Mouse (Mus musculus) hindbrain, embryonic 13.5 days (tissue): Measurements from ENCODE around the gene Cacybp. TPM values are rescaled to one million over a fixed set of nuclear protein-coding genes. Genes with fewer than 3 reads are reported as not detected.

ENCODE experiments used
- ATAC-seq: fragments of 200-750 bp; cut with Nextera tagmentation; 2 replicates; pipeline ENCODE4 v1.8.0; 2017; ENCODE audit warnings: moderate TSS enrichment; ENCODE audit not compliant: low FRiP score
- H3K27ac ChIP-seq: fragments of 300-500 bp; sonication (generic); 2 replicates; pipeline ENCODE4 v1.5.1; 2015; ENCODE audit warnings: inconsistent platforms, mild to moderate bottlenecking, moderate library complexity
- H3K27me3 ChIP-seq: fragments of 300-500 bp; sonication (generic); 2 replicates; pipeline ENCODE4 v1.6.1; 2015; ENCODE audit warnings: mild to moderate bottlenecking, inconsistent platforms
- H3K36me3 ChIP-seq: fragments of 300-500 bp; sonication (generic); 2 replicates; pipeline ENCODE4 v1.6.1; 2015; ENCODE audit warnings: mild to moderate bottlenecking, inconsistent platforms
- H3K4me1 ChIP-seq: fragments of 300-500 bp; sonication (generic); replicated peaks from 2 replicates; pipeline ENCODE4 v1.6.1; 2015; ENCODE audit warnings: inconsistent platforms
- H3K4me2 ChIP-seq: fragments of 300-500 bp; sonication (generic); 2 replicates; pipeline ENCODE4 v1.6.1; 2015; ENCODE audit warnings: inconsistent platforms, mild to moderate bottlenecking, moderate library complexity
- H3K4me3 ChIP-seq: fragments of 300-500 bp; sonication (generic); 2 replicates; pipeline ENCODE4 v1.5.1; 2015; ENCODE audit warnings: mild to moderate bottlenecking, inconsistent platforms
- H3K9ac ChIP-seq: fragments of 300-500 bp; sonication (generic); 2 replicates; pipeline ENCODE4 v1.6.1; 2015; ENCODE audit warnings: mild to moderate bottlenecking, inconsistent platforms
- H3K9me3 ChIP-seq: fragments of 300-500 bp; sonication (generic); 2 replicates; pipeline ENCODE4 v1.6.1; 2016; ENCODE audit warnings: inconsistent platforms
- WGBS: fragments of 180-500 bp; shearing (Covaris S2); methylation state at CpG from one replicate; pipeline ENCODE4 v1.1.7; 2015; 5-methylcytosine and 5-hydroxymethylcytosine counted together
- polyA plus RNA-seq: library from polyadenylated mRNA; unstranded; fragments of >200 nt; fragmentation: Nextera tagmentation; extraction: Ambion mirVana; gene quantifications from 2 replicates; pipeline ENCODE4 v1.2.1, GENCODE M21; 2015

Cacybp gene
- polyA plus RNA-seq, 1 experiment from 2014 or later, result 271 TPM

- H3K27me3 ChIP-seq, result no peaks in the 10 kb centered on the region
- no peak overlapping the region for H3K4me2 ChIP-seq
- peaks cover 7% of the 10 kb centered on the region for H3K36me3 ChIP-seq
- no peaks in the 10 kb centered on the region for H3K9me3 ChIP-seq
- H3K4me3 ChIP-seq, result no peak overlapping the region
- WGBS, result 86% methylated on average over 5 of the region's 5 CpGs
- no peak overlapping the region for H3K27ac ChIP-seq
- no peak for ATAC-seq
- H3K9ac ChIP-seq, result no peak overlapping the region
- no peaks in the 10 kb centered on the region for H3K4me1 ChIP-seq
Measured at GRCm38 (mm10) chr1:160244689-160245088, 32.0 kb upstream of the Cacybp start.

DNA sequence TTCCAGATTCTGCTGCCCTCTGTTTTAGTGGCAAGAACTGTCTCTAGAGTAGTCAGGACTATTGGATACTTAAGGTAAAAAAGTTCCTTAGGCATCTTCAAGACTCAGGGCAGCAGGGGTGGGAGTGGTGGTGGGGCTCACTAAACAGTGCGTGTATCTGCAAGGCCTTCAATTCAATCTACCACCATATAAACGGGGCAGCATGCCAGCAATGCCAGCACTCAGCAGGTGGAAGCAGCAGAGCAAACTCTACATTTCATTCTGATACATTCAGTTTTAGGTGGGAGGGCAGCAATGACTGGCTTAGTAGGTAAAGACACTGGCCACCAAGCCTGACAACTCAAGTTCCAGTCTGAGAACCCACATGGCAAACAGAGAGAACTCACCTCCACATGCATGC, 27.4 kb upstream of the Cacybp start:
- H3K27me3 ChIP-seq, result no peaks in the 10 kb centered on the region
- H3K4me2 ChIP-seq, result no peak overlapping the region
- no peaks in the 10 kb centered on the region for H3K4me1 ChIP-seq
- peaks cover 10% of the 10 kb centered on the region for H3K36me3 ChIP-seq
- no peak overlapping the region for H3K27ac ChIP-seq
- H3K4me3 ChIP-seq, result no peak overlapping the region
- WGBS, result 96% methylated on average over 2 of the region's 2 CpGs
- H3K9me3 ChIP-seq, result no peaks in the 10 kb centered on the region
- H3K9ac ChIP-seq, result no peak overlapping the region
- ATAC-seq, result no peak

DNA sequence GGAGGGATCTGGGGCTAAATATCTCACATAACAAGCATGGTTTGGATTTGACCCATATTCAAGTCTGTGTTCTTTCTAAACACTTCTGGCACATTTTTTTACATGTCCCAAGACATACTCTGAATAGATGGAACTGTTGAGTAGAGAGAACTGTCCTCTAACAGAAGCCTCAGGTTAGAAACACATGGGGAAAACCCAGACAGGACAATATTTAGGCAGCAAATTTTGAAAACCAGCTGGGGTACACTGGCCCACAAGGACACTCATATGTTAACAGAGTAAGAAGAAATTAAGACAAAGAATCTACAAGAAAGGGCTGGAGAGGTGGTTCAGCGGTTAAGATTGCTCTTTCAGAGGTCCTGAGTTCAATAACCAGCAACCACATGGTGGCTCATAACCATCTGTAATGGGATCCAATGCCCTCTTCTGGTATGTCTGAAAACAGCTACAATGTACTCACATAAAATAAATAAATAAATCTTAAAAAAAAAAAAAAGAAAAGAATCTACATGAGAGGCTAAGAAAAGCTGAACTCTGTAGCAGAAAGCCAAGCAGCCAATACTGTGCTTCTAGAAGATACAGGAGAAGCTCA, 26.3 kb upstream of the Cacybp start:
- WGBS, result 93% methylated on average over 1 of the region's 1 CpGs

DNA sequence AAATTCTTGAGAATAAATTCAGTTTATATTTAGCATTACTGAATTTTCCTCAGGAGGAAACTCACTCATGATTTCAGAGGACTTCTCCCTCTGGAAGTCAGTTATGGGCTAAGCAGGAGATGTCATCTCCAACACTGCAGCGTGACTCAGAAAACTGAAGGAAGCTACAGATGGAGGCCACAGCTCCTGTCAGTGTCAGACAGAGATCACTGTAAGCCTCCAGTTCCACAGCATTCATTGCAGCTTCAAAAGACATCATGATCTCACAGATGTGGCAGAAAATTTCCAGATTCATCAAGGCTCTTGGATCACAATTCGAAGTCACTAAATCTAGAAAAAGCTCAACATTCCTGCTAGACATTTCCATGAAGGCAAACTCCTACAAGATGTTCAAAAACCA, 25.3 kb upstream of the Cacybp start:
- no peaks in the 10 kb centered on the region for H3K27me3 ChIP-seq
- H3K9me3 ChIP-seq, result no peaks in the 10 kb centered on the region
- no peak overlapping the region for H3K4me3 ChIP-seq
- no peaks in the 10 kb centered on the region for H3K4me1 ChIP-seq
- no peak for ATAC-seq
- H3K9ac ChIP-seq, result no peak overlapping the region
- H3K27ac ChIP-seq, result no peak overlapping the region
- H3K36me3 ChIP-seq, result peaks cover 10% of the 10 kb centered on the region
- WGBS, result 97% methylated on average over 2 of the region's 2 CpGs
- H3K4me2 ChIP-seq, result no peak overlapping the region

More for the DNA sequence above, 26.3 kb upstream of the Cacybp start:
- no peak overlapping the region for H3K27ac ChIP-seq
- no peaks in the 10 kb centered on the region for H3K27me3 ChIP-seq
- no peak overlapping the region for H3K9ac ChIP-seq
- no peaks in the 10 kb centered on the region for H3K9me3 ChIP-seq
- H3K4me2 ChIP-seq, result no peak overlapping the region
- H3K4me3 ChIP-seq, result no peak overlapping the region
- no peaks in the 10 kb centered on the region for H3K4me1 ChIP-seq
- H3K36me3 ChIP-seq, result peaks cover 10% of the 10 kb centered on the region
- no peak for ATAC-seq

GRCm38 (mm10) chr1:160233921-160234320, 21.2 kb upstream of the Cacybp start:
- H3K9ac ChIP-seq, result no peak overlapping the region
- H3K4me2 ChIP-seq, result no peak overlapping the region
- H3K27ac ChIP-seq, result no peak overlapping the region
- peaks cover 3% of the 10 kb centered on the region for H3K36me3 ChIP-seq
- H3K27me3 ChIP-seq, result no peaks in the 10 kb centered on the region
- no peak overlapping the region for H3K4me3 ChIP-seq
- no peaks in the 10 kb centered on the region for H3K9me3 ChIP-seq
- ATAC-seq, result no peak
- no peaks in the 10 kb centered on the region for H3K4me1 ChIP-seq

DNA sequence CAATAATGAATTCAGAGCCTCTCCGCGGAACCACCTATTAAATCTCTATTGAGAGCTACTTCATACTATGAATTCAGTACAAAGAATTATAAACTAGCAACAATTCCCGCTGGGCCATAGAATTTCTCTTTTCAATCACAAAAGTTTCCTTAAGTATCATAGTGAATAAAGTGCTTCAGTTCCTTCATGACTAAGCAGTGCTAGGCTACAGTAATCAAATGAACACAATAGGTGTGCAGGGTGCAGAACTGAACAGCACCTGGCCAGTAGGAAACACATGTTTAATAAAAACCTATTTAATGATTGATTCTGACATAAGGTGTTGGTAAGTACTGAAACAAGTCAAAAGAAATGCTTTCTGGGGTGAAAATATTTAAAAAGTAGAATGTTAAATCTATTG, 19.4 kb upstream of the Cacybp start:
- 73% methylated on average over 3 of the region's 3 CpGs for WGBS
- Histone ChIP-seq H3K4me1 (no peaks in the 10 kb centered on the region), H3K4me2 (no peak overlapping the region), H3K9me3 (no peaks in the 10 kb centered on the region), H3K36me3 (no peaks in the 10 kb centered on the region; the same call in 1 of the 2 replicates), H3K27me3 (no peaks in the 10 kb centered on the region), H3K27ac (no peak overlapping the region), H3K4me3 (no peak overlapping the region), H3K9ac (no peak overlapping the region)
- no peak for ATAC-seq

GRCm38 (mm10) chr1:160231013-160231412, 18.3 kb upstream of the Cacybp start:
- Histone ChIP-seq H3K9ac (no peak overlapping the region), H3K36me3 (no peaks in the 10 kb centered on the region), H3K4me2 (no peak overlapping the region), H3K4me1 (no peaks in the 10 kb centered on the region), H3K27me3 (no peaks in the 10 kb centered on the region), H3K4me3 (no peak overlapping the region), H3K9me3 (no peaks in the 10 kb centered on the region), H3K27ac (no peak overlapping the region)
- WGBS, result 58% methylated on average over 4 of the region's 4 CpGs
- ATAC-seq, result no peak

DNA sequence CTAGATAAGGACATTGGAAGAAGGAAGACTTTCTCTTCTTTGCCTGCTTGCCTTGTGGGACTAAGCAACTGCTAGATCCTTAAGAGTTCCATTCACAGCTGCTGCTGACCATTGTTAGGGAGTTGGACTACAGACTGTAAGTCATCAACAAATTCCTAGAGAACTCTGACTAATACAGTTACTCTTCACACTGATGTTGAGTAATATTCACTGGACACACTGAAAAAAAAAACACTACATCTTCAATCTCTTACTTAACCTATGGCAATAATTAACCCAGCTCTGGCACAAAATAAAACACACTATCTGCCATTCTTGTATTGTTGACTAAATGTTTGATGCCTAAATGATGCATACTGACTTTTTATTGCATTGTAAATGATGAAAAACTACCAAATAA, 15.2 kb upstream of the Cacybp start:
- Histone ChIP-seq H3K9me3 (no peaks in the 10 kb centered on the region), H3K4me1 (no peaks in the 10 kb centered on the region), H3K4me2 (no peak overlapping the region), H3K36me3 (peaks cover 13% of the 10 kb centered on the region), H3K27me3 (no peaks in the 10 kb centered on the region), H3K4me3 (no peak overlapping the region), H3K9ac (no peak overlapping the region), H3K27ac (no peak overlapping the region)
- ATAC-seq, result no peak

- no peaks in the 10 kb centered on the region for H3K9me3 ChIP-seq
- no peak for ATAC-seq
- H3K9ac ChIP-seq, result no peak overlapping the region
- H3K4me3 ChIP-seq, result no peak overlapping the region
- H3K36me3 ChIP-seq, result peaks cover 13% of the 10 kb centered on the region
- H3K4me2 ChIP-seq, result no peak overlapping the region
- H3K4me1 ChIP-seq, result no peaks in the 10 kb centered on the region
- no peaks in the 10 kb centered on the region for H3K27me3 ChIP-seq
- WGBS, result 91% methylated on average over 4 of the region's 4 CpGs
- H3K27ac ChIP-seq, result no peak overlapping the region
Measured at GRCm38 (mm10) chr1:160227196-160227595, 14.5 kb upstream of the Cacybp start.

DNA sequence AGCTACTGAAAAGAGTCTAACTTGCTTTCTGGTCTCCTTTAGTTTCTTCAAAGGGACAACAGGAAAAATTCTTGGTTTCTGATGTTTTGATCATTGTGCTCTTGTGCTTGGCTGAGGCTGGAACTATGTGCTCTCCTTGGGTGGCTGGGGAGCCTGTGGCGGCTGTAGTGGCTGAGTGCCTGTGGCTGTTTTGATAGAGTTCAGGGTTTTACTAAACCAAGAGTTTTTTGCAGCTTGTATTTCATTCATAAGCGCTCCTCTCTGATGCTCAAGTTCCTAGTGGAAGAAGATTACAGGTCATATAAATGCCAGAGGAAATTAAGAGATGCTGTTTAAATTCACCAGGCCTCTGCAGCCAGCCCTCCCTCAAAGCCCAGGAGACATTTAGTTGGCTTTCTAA, 11.4 kb upstream of the Cacybp start:
- Histone ChIP-seq H3K36me3 (peaks cover 13% of the 10 kb centered on the region), H3K9ac (no peak overlapping the region), H3K4me1 (no peaks in the 10 kb centered on the region), H3K4me3 (no peak overlapping the region), H3K27me3 (no peaks in the 10 kb centered on the region), H3K27ac (no peak overlapping the region), H3K4me2 (no peak overlapping the region), H3K9me3 (no peaks in the 10 kb centered on the region)
- no peak for ATAC-seq
- WGBS, result 83% methylated on average over 2 of the region's 2 CpGs

DNA sequence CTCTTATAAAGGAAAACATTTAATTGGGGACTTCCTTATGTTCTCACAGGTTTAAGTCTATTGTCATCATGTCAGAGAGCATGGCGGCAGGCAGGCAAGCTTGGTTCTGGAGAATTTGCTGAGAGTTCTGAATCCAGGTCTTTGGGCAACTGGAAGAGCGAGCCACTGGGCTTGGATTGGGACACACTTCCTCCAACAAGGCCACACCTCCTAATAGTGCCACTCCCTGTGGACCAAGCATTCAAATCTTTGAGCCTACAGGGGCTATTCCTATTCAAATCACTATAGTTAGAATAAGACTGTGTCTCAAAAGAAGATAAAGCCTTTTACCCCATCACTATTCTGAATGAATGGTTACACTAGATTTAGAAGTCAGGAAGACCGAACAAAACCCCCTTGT, 5.2 kb upstream of the Cacybp start:
- H3K27me3 ChIP-seq, result no peaks in the 10 kb centered on the region
- no peak overlapping the region for H3K4me3 ChIP-seq
- H3K9ac ChIP-seq, result no peak overlapping the region
- H3K4me1 ChIP-seq, result peaks cover 9% of the 10 kb centered on the region
- no peaks in the 10 kb centered on the region for H3K36me3 ChIP-seq
- H3K4me2 ChIP-seq, result no peak overlapping the region
- no peak for ATAC-seq
- no peak overlapping the region for H3K27ac ChIP-seq
- no peaks in the 10 kb centered on the region for H3K9me3 ChIP-seq
- WGBS, result 87% methylated on average over 3 of the region's 3 CpGs

GRCm38 (mm10) chr1:160214171-160214570, 1.5 kb upstream of the Cacybp start:
- Histone ChIP-seq H3K27me3 (no peaks in the 10 kb centered on the region), H3K4me2 (peak overlapping the region; percentile 65; the same call in 1 of the 2 replicates), H3K9me3 (no peaks in the 10 kb centered on the region), H3K36me3 (no peaks in the 10 kb centered on the region), H3K4me1 (peaks cover 29% of the 10 kb centered on the region), H3K9ac (no peak overlapping the region), H3K27ac (peak overlapping the region; percentile 99; the same call in 1 of the 2 replicates), H3K4me3 (peak overlapping the region; percentile 63; the same call in 1 of the 2 replicates)
- 49% methylated on average over 7 of the region's 7 CpGs for WGBS
- ATAC-seq, result no peak

- under 1% methylated on average over 45 of the region's 45 CpGs for WGBS
- ATAC-seq, result peak; percentile 72
- Histone ChIP-seq H3K27ac (peak overlapping the region; percentile 99), H3K9ac (peak overlapping the region; percentile 82), H3K36me3 (peaks cover 8% of the 10 kb centered on the region), H3K4me3 (peak overlapping the region; percentile 63), H3K9me3 (no peaks in the 10 kb centered on the region), H3K27me3 (no peaks in the 10 kb centered on the region), H3K4me1 (peaks cover 30% of the 10 kb centered on the region), H3K4me2 (peak overlapping the region; percentile 69)
Measured at GRCm38 (mm10) chr1:160212123-160212691, 468 bp downstream of the Cacybp start.
